Mouse (Mus musculus): ENCODE data around the gene Des.

Des gene

GRCm38 (mm10) chr1:75345036-75345935 is 14.8 kb upstream of the Des start:
- in situ Hi-C loops (cut with MboI, MseI), result no loop called here

DNA sequence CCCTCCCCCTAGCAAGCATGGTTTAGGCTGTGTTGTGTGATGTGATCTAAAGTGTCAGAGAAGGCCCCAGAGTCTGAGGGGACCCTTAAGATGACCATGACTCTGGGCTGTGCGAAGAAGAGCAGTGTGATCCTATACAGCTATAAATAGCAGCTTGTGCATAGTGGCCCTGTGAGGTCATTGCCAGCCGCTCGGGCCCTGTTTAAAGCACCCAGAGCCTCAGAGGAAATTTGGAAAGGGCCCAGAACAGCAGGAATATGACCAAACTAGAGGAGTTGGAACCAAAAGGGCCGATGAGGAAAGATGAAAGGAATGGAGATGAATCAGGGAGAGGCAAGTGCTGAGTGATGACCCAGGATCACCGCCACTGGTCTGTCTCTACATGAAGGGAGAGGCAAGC is 12.8 kb upstream of the Des start:
- in situ Hi-C loops (cut with MboI, MseI), result no loop called here

- in situ Hi-C loops (cut with MboI, MseI), result no loop called here
Measured at GRCm38 (mm10) chr1:75349275-75349674, 10.9 kb upstream of the Des start.

DNA sequence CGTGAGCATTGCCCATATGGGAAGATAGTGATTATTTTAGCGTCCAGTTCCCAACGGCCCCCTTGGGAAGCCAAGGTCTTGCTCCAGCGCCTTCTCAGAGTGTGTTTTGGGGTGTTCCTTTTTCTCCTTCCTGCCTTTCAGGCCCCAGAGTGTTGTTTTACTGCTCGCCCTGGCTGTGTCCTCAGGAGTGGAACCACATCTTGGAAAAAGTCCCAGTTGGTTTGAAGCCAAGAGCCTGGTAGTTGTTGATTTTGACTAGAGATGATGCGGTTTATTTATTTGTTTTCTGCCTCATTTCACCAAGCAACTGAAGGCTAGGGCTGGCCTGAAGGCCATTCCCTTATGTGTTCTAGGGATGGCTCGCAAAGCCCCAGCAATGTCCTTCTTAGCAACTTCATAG is 2.9 kb upstream of the Des start:
- in situ Hi-C loops (cut with MboI, MseI), result no loop called here

DNA sequence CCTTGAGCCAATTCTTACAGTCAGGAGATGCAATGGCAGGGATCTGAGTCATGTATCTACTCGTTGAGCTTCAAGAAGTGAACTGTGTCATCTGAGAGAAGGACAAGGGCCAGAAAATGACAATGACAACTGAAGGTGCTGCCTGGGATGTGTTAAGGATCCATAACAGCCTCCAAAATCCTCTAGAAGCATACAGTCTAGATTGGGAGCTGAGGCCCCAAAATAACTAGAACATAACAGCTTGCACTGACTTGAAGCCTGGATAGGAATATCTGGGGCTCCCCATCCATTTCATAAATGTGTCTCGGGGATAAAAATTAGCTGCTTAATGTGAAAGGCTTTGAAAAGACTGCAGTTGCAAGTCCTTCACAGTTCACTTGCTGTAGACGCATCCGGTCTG is 2.1 kb upstream of the Des start:
- in situ Hi-C loops (cut with MboI, MseI), result no loop called here

- in situ Hi-C loops (cut with MboI, MseI), result no loop called here
Measured at GRCm38 (mm10) chr1:75359346-75359745, 783 bp upstream of the Des start.

DNA sequence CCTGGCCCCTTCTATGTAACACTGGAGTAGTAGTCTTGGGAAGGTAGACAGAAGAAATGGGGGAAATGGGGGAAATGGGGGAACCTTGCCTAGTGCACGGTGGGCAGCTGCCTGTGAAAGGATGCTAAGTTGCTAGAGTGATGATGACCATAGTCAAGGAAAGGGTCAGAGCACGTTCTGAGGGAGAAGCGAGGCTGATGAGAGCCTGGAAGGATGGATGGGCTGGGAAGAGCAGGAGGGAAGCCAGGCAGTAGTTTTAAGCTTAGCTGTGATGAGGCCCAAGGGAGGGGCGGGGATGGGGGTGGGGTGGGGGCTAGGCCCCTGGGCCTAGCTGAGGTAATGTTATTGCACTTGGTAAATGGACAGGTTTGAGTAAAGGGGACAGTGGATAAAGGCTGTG is 994 bp downstream of the Des start:
- in situ Hi-C loops (cut with MboI, MseI), result no loop called here

GRCm38 (mm10) chr1:75361750-75362149 is 1.6 kb downstream of the Des start:
- in situ Hi-C loops (cut with MboI, MseI), result no loop called here

DNA sequence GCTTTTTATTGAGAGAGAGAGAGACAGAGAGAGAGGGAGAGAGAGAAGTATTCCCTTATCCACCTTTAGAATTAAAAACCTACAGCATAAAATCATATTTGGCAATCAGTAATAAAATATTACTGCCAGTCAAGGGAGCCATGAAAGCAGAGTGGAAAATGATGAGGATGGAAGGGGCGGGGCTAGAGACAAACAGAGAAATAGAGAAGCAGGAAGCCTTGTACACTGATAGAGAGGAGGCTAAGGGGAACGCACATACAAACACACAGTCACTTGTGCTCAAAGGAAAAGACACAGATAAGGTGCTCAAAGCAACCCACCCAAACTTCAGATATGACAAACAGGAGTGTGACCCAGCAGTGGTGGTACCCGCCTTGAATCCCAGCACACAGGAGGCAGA is 3.7 kb downstream of the Des start:
- in situ Hi-C loops (cut with MboI, MseI), result no loop called here

GRCm38 (mm10) chr1:75365510-75366137 is 5.5 kb downstream of the Des start:
- in situ Hi-C loops (cut with MboI, MseI), result no loop called here

GRCm38 (mm10) chr1:75369360-75369983 is 9.3 kb downstream of the Des start:
- in situ Hi-C loops (cut with MboI, MseI), result no loop called here

GRCm38 (mm10) chr1:75369984-75370660 is 10.0 kb downstream of the Des start:
- in situ Hi-C loops (cut with MboI, MseI), result no loop called here

DNA sequence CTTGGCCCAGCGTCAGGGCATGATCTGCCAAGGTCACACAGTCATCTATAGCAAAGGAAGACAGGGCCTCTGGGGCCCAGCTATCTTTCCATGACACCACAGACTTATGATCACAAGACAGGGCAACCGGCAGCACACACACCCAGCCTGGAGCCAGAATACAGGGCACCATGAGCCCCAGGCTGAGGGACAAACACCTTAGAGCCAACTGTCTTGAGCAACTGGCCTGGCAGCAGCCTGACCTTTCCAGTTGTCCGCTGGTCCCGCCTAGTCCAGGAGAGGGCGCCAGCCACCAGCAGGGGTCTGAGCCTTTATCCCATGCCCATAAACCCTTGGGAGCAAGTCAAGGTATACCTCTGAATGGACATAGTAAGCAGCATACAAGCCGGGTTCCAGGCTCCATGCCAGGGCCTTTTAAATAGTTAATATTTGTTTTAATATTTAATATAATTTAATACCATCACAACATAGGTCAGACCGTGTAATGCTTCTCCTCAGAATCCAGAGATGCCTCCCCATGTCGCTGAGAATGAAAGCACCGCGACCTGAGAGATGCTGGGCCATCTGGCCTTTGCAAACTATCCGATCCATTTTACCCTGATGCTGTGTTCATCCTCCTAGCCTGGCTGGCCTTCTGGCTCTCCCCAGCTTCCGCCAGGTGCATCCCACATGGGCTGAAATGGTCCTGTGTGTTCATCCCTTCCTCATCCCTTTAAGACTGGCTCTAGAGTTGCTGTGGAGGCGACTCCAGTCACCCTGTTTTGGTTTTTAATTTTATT is 11.4 kb downstream of the Des start:
- in situ Hi-C loops (cut with MboI, MseI), result no loop called here

DNA sequence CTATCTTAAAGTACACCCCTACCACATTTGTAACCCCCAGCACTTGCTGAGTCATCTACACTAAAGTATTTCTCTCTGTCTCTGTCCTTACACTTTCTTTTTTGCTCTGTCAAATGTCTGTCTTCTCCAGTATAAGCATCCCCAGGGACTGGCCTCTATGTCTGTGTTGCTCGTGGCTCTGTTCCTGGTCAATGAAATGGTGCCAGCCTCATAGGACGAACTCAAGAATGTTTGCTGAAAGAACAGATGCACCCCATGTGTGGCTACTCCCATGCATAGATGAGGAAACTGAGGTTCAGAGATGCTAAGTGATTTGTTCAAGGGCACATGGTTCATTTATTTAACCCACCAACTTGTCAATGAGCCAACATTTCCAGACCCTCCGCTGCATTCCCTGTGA is 12.3 kb downstream of the Des start:
- in situ Hi-C loops (cut with MboI, MseI), result no loop called here

DNA sequence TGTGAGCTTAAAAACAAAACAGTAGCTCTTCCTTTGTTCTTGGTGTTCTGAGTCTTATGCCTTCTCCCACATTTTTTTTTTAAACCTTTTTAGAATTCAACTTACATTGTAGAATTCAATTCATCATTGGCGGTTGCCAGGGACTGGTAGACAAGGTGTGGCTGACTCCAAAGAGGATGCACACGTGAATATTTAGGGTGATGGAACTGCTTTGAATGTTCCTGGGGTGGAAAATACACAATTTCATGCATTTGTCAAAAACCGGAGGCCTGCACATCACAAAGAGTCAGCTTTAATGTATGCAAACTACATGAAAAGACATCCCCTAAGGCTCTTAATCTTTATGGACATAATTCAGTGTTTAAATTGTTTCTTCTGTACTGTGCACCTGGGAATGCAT is 13.1 kb downstream of the Des start:
- in situ Hi-C loops (cut with MboI, MseI), result no loop called here

DNA sequence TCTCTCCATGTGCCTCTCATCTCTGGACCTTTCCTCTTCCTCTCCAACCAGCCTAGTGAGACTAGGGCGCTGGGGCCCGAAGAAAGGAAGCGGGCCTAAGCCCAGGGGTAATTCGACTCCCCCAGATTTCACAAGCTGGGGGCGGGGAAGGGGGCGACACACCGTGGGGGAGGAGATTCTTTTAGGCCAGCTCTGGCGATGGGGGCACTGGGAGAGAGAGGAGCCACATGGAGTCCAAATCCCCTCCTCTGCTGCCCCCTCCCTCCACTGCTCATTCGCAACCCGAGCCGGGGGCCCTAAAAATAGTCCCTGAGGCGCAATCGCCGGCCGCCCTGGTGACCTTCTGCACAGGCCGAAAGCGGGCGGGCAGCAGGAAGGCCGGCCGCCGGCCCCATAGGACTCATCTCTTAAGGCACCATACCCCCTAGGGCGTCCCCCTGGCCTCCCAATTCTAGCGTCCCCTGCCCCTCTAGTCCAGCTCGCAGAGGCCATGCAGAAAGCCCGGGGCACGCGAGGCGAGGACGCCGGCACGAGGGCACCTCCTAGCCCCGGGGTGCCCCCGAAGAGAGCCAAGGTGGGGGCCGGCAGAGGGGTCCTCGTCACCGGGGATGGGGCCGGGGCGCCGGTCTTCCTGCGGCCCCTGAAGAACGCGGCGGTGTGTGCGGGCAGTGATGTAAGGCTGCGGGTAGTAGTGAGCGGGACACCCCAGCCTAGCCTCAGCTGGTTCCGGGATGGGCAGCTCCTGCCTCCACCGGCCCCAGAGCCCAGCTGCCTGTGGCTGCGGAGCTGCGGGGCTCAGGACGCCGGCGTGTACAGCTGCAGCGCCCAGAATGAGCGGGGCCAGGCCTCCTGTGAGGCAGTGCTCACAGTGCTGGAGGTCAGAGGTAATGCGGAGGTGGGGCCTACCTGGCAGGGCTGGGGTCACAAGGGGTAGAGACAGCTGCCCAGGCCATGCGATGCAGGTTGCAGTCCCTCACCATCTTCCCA is 15.1 kb downstream of the Des start, which contains the start of gene Speg:
Gene Speg (plus strand): TSS at position 348 of the 987 bp plus-strand sequence.
- in situ Hi-C loops (cut with MboI, MseI), result no loop called here

DNA sequence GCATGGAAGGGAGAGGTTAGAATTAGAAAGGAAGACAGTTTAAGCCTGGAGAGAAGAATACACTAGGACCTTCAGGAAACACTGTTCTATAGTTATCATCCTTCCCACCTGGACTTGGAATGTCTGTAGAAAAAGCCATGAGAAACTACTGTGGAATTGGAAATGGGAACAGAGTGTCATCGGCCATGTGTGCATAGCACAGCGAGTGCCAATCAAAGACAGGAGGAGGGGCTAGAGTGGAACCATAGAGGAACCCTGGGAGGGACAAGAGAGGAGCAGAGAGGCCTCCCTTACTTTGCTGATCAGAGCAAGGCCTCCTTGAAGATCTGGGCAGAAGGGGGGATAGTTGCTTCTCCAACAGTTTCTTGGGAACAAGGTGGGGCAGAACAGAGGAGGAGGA is 19.1 kb downstream of the Des start:
- in situ Hi-C loops (cut with MboI, MseI), result no loop called here

- in situ Hi-C loops (cut with MboI, MseI), result no loop called here
Measured at GRCm38 (mm10) chr1:75379931-75380330, 19.8 kb downstream of the Des start.

- in situ Hi-C loops (cut with MboI, MseI), result no loop called here
Measured at GRCm38 (mm10) chr1:75380951-75381350, 20.8 kb downstream of the Des start.
